Mouse (Mus musculus): ENCODE results near the gene Il17ra.

DNA sequence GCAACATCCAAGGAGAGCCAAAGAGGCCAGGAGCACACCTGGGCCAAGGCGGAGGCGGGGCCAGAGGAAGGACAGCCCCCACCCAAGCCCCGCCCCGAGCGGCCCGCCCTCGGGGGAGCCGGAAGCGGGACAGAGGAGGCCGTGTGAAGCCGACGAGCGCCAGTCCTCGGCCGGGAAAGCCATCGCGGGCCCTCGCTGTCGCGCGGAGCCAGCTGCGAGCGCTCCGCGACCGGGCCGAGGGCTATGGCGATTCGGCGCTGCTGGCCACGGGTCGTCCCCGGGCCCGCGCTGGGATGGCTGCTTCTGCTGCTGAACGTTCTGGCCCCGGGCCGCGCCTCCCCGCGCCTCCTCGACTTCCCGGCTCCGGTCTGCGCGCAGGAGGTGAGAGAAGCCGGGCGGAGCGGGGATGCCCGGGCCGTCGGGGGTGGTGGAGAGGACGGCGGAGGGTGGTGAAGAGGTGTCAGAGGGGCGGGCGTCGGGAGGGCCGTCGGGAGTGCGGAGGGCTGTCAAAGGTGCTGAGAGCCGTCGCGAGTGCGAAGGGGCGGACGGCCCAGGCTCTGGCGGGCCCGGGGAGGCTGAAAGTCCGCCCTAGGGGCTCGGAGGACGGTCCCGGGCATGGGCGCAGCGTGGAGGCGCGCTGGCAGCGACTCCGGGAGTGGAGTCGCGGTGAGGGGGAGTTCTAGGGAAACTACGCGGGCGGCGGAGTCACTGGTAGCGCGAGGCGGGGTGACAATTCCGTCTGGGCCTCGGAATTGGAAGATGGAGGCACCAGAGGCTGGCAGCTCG lies at the start of gene Il17ra:
- TF ChIP-seq CTCF (IDR thresholded peaks at IDR 0.05; ENCODE audit: low read depth, low read length) (no peak), POLR2A (IDR thresholded peaks at IDR 0.05; ENCODE audit: extremely low read depth, insufficient read depth, low read length) (peak; percentile 67; the same call in 1 of the 2 replicates)
